Mouse (Mus musculus) kidney, embryonic 14.5 days (tissue): ENCODE measurements at regions not wholly inside any gene's neighbourhood (a gene's known extent, or its start where the extent isn't known, plus 50 kb on each side); places are given as distances from the start of the nearest gene placed in this dataset. TPM values are rescaled to one million over a fixed set of nuclear protein-coding genes. Genes with fewer than 3 reads are reported as not detected.

Source experiments
- microRNA-seq: library from miRNA; unstranded; fragments of <30 nt; microRNA quantifications from one replicate; pipeline ENCODE4, GENCODE M21; 2016

Small RNA genes in the stretch of these regions (microRNA-seq; reads per million reads assigned to microRNA genes)
- not detected for gene Gm27684
